ENCODE assay signal across 14 mouse cellular contexts in genomic region chr4:106842561-106842960, GRCm38 (mm10). TPM values are rescaled to one million over a fixed set of nuclear protein-coding genes. Genes with fewer than 3 reads are reported as not detected.
DNase-seq lines count a peak whose midpoint lies in the region; ATAC-seq and TF ChIP-seq lines count a peak whose summit lies in the region.
"Had no signal": no experiment of that assay in that cellular context is flagged by ENCODE, and none has a peak within 500 bp of the region (broad histone marks: within the 10 kb centered on the region; RNA-seq: fewer than 3 reads in every experiment).

No protein-coding gene starts in this region.

- peaks cover 44% of the 10 kb centered on the region for H3K4me1 ChIP-seq in heart, embryonic 13.5 days
- peaks cover 39% of the 10 kb centered on the region for H3K4me1 ChIP-seq in thymus, adult 2 months (replicated peaks; ENCODE audit: control insufficient read depth, insufficient read depth, low read length)

- no peaks in the 10 kb centered on the region for H3K27me3 ChIP-seq in heart, embryonic 13.5 days (replicated peaks)
- no peaks in the 10 kb centered on the region for H3K27me3 ChIP-seq in thymus, adult 2 months (ENCODE audit: control insufficient read depth, insufficient read depth, low read length)
- H3K27me3 ChIP-seq: heart, embryonic 12.5 days; hindbrain, embryonic 15.5 days; kidney, embryonic 15.5 days had no signal

- H3K4me2 ChIP-seq in heart, embryonic 13.5 days, result no peak overlapping the region
- H3K4me2 ChIP-seq: heart, embryonic 12.5 days; hindbrain, embryonic 15.5 days; kidney, embryonic 15.5 days had no signal

- ATAC-seq in heart, embryonic 13.5 days (ENCODE audit: extremely low read depth, insufficient number of reproducible peaks, low FRiP score, low TSS enrichment), result no peak

- no peak for TF ChIP-seq CTCF in thymus, adult 2 months (IDR thresholded peaks at IDR 0.05; ENCODE audit: borderline replicate concordance, control insufficient read depth, extremely low read depth, insufficient read depth, low read length, poor library complexity)

- no peak overlapping the region for H3K27ac ChIP-seq in heart, embryonic 13.5 days (replicated peaks)
- H3K27ac ChIP-seq in thymus, adult 2 months (ENCODE audit: control insufficient read depth, insufficient read depth, low read length), result peak overlapping the region; percentile 88
- H3K27ac ChIP-seq: hindbrain, embryonic 15.5 days; liver, embryonic 14.5 days had no signal

- TF ChIP-seq POLR2A in thymus, adult 2 months (IDR thresholded peaks at IDR 0.05; ENCODE audit: control insufficient read depth, extremely low read depth, insufficient read depth, low read length, poor library complexity), result no peak

- no peak for DNase-seq in heart, adult 11 months
- DNase-seq in thymus, adult 2 months, result peak; percentile 32
- no peak for DNase-seq in thymus, adult 18-20 months
- peak; percentile 30 for DNase-seq in induced T-regulatory cell, adult 2 months (ENCODE audit: low read depth)
- DNase-seq in thymus, postnatal 14 days, result peak; percentile 51
- no peak for DNase-seq in adipocyte (ENCODE audit: low spot score)
- DNase-seq in right cerebral cortex, postnatal 4 days, result no peak
- DNase-seq: adrenal gland, postnatal 36 days; cerebellum, adult 11-12 months had no signal

- 63% methylated on average over 8 of the region's 8 CpGs for WGBS in heart, embryonic 13.5 days
- WGBS in thymus, adult 2 months, result 39% methylated on average over 8 of the region's 8 CpGs

- H3K36me3 ChIP-seq in heart, embryonic 13.5 days, result no peaks in the 10 kb centered on the region
- H3K36me3 ChIP-seq in thymus, adult 2 months (ENCODE audit: control insufficient read depth, insufficient read depth, low read length), result no peaks in the 10 kb centered on the region
- H3K36me3 ChIP-seq: heart, embryonic 12.5 days; hindbrain, embryonic 15.5 days; kidney, embryonic 15.5 days had no signal

- no peak overlapping the region for H3K4me3 ChIP-seq in heart, embryonic 13.5 days
- no peak overlapping the region for H3K4me3 ChIP-seq in thymus, adult 2 months (ENCODE audit: control insufficient read depth, insufficient read depth, low read length)
- H3K4me3 ChIP-seq: heart, embryonic 12.5 days; hindbrain, embryonic 15.5 days; kidney, embryonic 15.5 days had no signal

- 0 out of 2 replicates have a peak overlapping the region, but pooled peaks have one; percentile 2 for H3K9ac ChIP-seq in heart, embryonic 13.5 days
- H3K9ac ChIP-seq: heart, embryonic 12.5 days; hindbrain, embryonic 15.5 days; kidney, embryonic 15.5 days; liver, embryonic 14.5 days had no signal

- no peaks in the 10 kb centered on the region for H3K9me3 ChIP-seq in heart, embryonic 13.5 days
- H3K9me3 ChIP-seq: heart, embryonic 12.5 days; hindbrain, embryonic 15.5 days; kidney, embryonic 15.5 days had no signal

RNA-seq across cellular contexts. Expression of gene Acot11, which starts 37.8 kb away (rescaled TPM):
- 2.2 and 3.9 TPM in 2 replicates for polyA plus RNA-seq in heart, embryonic 13.5 days (2015; fragmentation: Nextera tagmentation; extraction: Ambion mirVana)
- 6.4 and 10.0 TPM in 2 replicates for polyA plus RNA-seq in thymus, adult 2 months (2012; rRNA removed)

Comparison
In these comparisons a context has a peak if more than half of its experiments do, and no peak if none do; other contexts are left out.
1. DNase-seq: peak in thymus, adult 2 months (single experiment), induced T-regulatory cell, adult 2 months (single experiment) and thymus, postnatal 14 days (single experiment); none in heart, adult 11 months (single experiment), thymus, adult 18-20 months (0 of 2), adipocyte (single experiment) and right cerebral cortex, postnatal 4 days (single experiment).